Mouse (Mus musculus): ENCODE measurements around the gene Ctnna2.

Gene Ctnna2

GRCm38 (mm10) chr6:77425746-77426145, 553.8 kb downstream of the Ctnna2 start:
- in situ Hi-C loops (cut with MboI, MseI) = no loop called here

- in situ Hi-C loops (cut with MboI, MseI) = no loop called here
Measured at GRCm38 (mm10) chr6:77424826-77425225, 554.7 kb downstream of the Ctnna2 start.

- in situ Hi-C loops (cut with MboI, MseI) = no loop called here
Measured at GRCm38 (mm10) chr6:77421564-77422139, 557.8 kb downstream of the Ctnna2 start.

- in situ Hi-C loops (cut with MboI, MseI) = no loop called here
Measured at GRCm38 (mm10) chr6:77416999-77417398, 562.5 kb downstream of the Ctnna2 start.

GRCm38 (mm10) chr6:77413530-77413929, 566.0 kb downstream of the Ctnna2 start:
- in situ Hi-C loops (cut with MboI, MseI) = no loop called here

- in situ Hi-C loops (cut with MboI, MseI) = no loop called here
Measured at GRCm38 (mm10) chr6:77408481-77408880, 571.0 kb downstream of the Ctnna2 start.

- in situ Hi-C loops (cut with MboI, MseI) = no loop called here
Measured at GRCm38 (mm10) chr6:77400751-77401150, 578.7 kb downstream of the Ctnna2 start.

GRCm38 (mm10) chr6:77391663-77392062, 587.8 kb downstream of the Ctnna2 start:
- in situ Hi-C loops (cut with MboI, MseI) = no loop called here

GRCm38 (mm10) chr6:77381309-77381708, 598.2 kb downstream of the Ctnna2 start:
- in situ Hi-C loops (cut with MboI, MseI) = no loop called here

- in situ Hi-C loops (cut with MboI, MseI) = no loop called here
Measured at GRCm38 (mm10) chr6:77373132-77373531, 606.4 kb downstream of the Ctnna2 start.

GRCm38 (mm10) chr6:77371147-77371546, 608.4 kb downstream of the Ctnna2 start:
- in situ Hi-C loops (cut with MboI, MseI) = no loop called here

GRCm38 (mm10) chr6:77358471-77358837, 621.0 kb downstream of the Ctnna2 start:
- in situ Hi-C loops (cut with MboI, MseI) = no loop called here

- in situ Hi-C loops (cut with MboI, MseI) = no loop called here
Measured at GRCm38 (mm10) chr6:77357748-77358470, 621.6 kb downstream of the Ctnna2 start.

GRCm38 (mm10) chr6:77354826-77355225, 624.7 kb downstream of the Ctnna2 start:
- in situ Hi-C loops (cut with MboI, MseI) = no loop called here

- in situ Hi-C loops (cut with MboI, MseI) = no loop called here
Measured at GRCm38 (mm10) chr6:77343781-77344180, 635.7 kb downstream of the Ctnna2 start.

GRCm38 (mm10) chr6:77335537-77335936, 644.0 kb downstream of the Ctnna2 start:
- in situ Hi-C loops (cut with MboI, MseI) = no loop called here

GRCm38 (mm10) chr6:77324748-77325147, 654.8 kb downstream of the Ctnna2 start:
- in situ Hi-C loops (cut with MboI, MseI) = no loop called here

- in situ Hi-C loops (cut with MboI, MseI) = no loop called here
Measured at GRCm38 (mm10) chr6:77324327-77324726, 655.2 kb downstream of the Ctnna2 start.

GRCm38 (mm10) chr6:77306796-77307195, 672.7 kb downstream of the Ctnna2 start:
- in situ Hi-C loops (cut with MboI, MseI) = no loop called here

- in situ Hi-C loops (cut with MboI, MseI) = no loop called here
Measured at GRCm38 (mm10) chr6:77301305-77301704, 678.2 kb downstream of the Ctnna2 start.

- in situ Hi-C loops (cut with MboI, MseI) = no loop called here
Measured at GRCm38 (mm10) chr6:77291415-77291814, 688.1 kb downstream of the Ctnna2 start.

- in situ Hi-C loops (cut with MboI, MseI) = no loop called here
Measured at GRCm38 (mm10) chr6:77288402-77288801, 691.1 kb downstream of the Ctnna2 start.

GRCm38 (mm10) chr6:77286317-77286716, 693.2 kb downstream of the Ctnna2 start:
- in situ Hi-C loops (cut with MboI, MseI) = no loop called here
